Mouse (Mus musculus): ENCODE measurements around the gene Ifi208. TPM values are rescaled to one million over a fixed set of nuclear protein-coding genes. Genes with fewer than 3 reads are reported as not detected.

Ifi208 gene
- polyA plus RNA-seq, 1 experiment = 5.5 TPM

GRCm38 (mm10) chr1:173736986-173737385, 63.5 kb downstream of the Ifi208 start:
- no peaks in the 10 kb centered on the region for H3K4me1 ChIP-seq (ENCODE audit: control insufficient read depth, insufficient read depth, low read length)
- DNase-seq = no peak
- 53% methylated on average over 2 of the region's 2 CpGs for WGBS
- H3K4me3 ChIP-seq (replicated peaks; ENCODE audit: extremely low read depth, low read depth, low read length) = no peak overlapping the region
- no peak for TF ChIP-seq POLR2A (IDR thresholded peaks at IDR 0.05; ENCODE audit: borderline replicate concordance, extremely low read depth, low read depth, low read length)
- TF ChIP-seq CTCF (IDR thresholded peaks at IDR 0.05; ENCODE audit: insufficient read depth, low read length) = no peak

GRCm38 (mm10) chr1:173740537-173740936, 67.1 kb downstream of the Ifi208 start:
- TF ChIP-seq POLR2A (IDR thresholded peaks at IDR 0.05; ENCODE audit: borderline replicate concordance, extremely low read depth, low read depth, low read length) = no peak
- no peak for TF ChIP-seq CTCF (IDR thresholded peaks at IDR 0.05; ENCODE audit: insufficient read depth, low read length)
- no peak for DNase-seq
- no peaks in the 10 kb centered on the region for H3K4me1 ChIP-seq (ENCODE audit: control insufficient read depth, insufficient read depth, low read length)
- no peak overlapping the region for H3K4me3 ChIP-seq (replicated peaks; ENCODE audit: extremely low read depth, low read depth, low read length)

- TF ChIP-seq POLR2A (IDR thresholded peaks at IDR 0.05; ENCODE audit: borderline replicate concordance, extremely low read depth, low read depth, low read length) (no peak), CTCF (IDR thresholded peaks at IDR 0.05; ENCODE audit: insufficient read depth, low read length) (no peak)
- Histone ChIP-seq H3K4me1 (ENCODE audit: control insufficient read depth, insufficient read depth, low read length) (no peaks in the 10 kb centered on the region), H3K4me3 (replicated peaks; ENCODE audit: extremely low read depth, low read depth, low read length) (peak within 1 kb of the TSS; percentile 38)
- WGBS = 44% methylated on average over 4 of the region's 4 CpGs
- DNase-seq = no peak
Measured at GRCm38 (mm10) chr1:173741656-173742055, 68.2 kb downstream of the Ifi208 start, which contains the start of gene Ifi207. Gene Ifi207 (minus strand): TSS chr1:173741747.

GRCm38 (mm10) chr1:173742262-173742661, 68.8 kb downstream of the Ifi208 start:
- no peak overlapping the region for H3K4me3 ChIP-seq (replicated peaks; ENCODE audit: extremely low read depth, low read depth, low read length)
- no peak for DNase-seq
- TF ChIP-seq CTCF (IDR thresholded peaks at IDR 0.05; ENCODE audit: insufficient read depth, low read length) = no peak
- no peak for TF ChIP-seq POLR2A (IDR thresholded peaks at IDR 0.05; ENCODE audit: borderline replicate concordance, extremely low read depth, low read depth, low read length)
- no peaks in the 10 kb centered on the region for H3K4me1 ChIP-seq (ENCODE audit: control insufficient read depth, insufficient read depth, low read length)
- WGBS = 69% methylated on average over 1 of the region's 1 CpGs

Other genes with a start within 250 kb of the Ifi208 start
- 1.6 and 4.0 TPM in 2 replicates for gene Ifi206, start 182.6 kb upstream of the Ifi208 start, polyA plus RNA-seq (2012; rRNA removed)
- gene Ifi214, start 137.7 kb upstream of the Ifi208 start, polyA plus RNA-seq (2012; rRNA removed) = 0.14 and 0.19 TPM in 2 replicates
- 4.1 and 10.0 TPM in 2 replicates for gene Ifi213, start 74.4 kb upstream of the Ifi208 start, polyA plus RNA-seq (2012; rRNA removed)
- gene Ifi209, start 42.8 kb upstream of the Ifi208 start, polyA plus RNA-seq (2012; rRNA removed) = 0.72 and 1.1 TPM in 2 replicates
- 2.4 and 5.2 TPM in 2 replicates for gene Ifi207, start 68.1 kb downstream of the Ifi208 start, polyA plus RNA-seq (2012; rRNA removed)
- 0.54 and 0.83 TPM in 2 replicates for gene Ifi204, start 93.3 kb downstream of the Ifi208 start, polyA plus RNA-seq (2012; rRNA removed)
- gene Ifi211, start 239.4 kb downstream of the Ifi208 start, polyA plus RNA-seq (2012; rRNA removed) = 0.22 TPM in 1 of 2 replicates, not detected in the other